Mouse (Mus musculus) testis, adult 2 months (tissue): Measurements from ENCODE around the gene Tmem107.

Experiments
- CTCF ChIP-seq: fragments of 200-500 bp; IDR thresholded peaks from 2 replicates; pipeline ENCODE4 v1.5.1; 2012; ENCODE audit warnings: low read depth, mild to moderate bottlenecking, inconsistent platforms, low read length, moderate library complexity; ENCODE audit not compliant: control insufficient read depth, insufficient read depth, insufficient replicate concordance
- POLR2A ChIP-seq: fragments of 200-500 bp; IDR thresholded peaks from 2 replicates; pipeline ENCODE4 v1.6.1; 2012; ENCODE audit warnings: low read depth, mild to moderate bottlenecking, inconsistent platforms, low read length, moderate library complexity; ENCODE audit not compliant: control insufficient read depth

DNA sequence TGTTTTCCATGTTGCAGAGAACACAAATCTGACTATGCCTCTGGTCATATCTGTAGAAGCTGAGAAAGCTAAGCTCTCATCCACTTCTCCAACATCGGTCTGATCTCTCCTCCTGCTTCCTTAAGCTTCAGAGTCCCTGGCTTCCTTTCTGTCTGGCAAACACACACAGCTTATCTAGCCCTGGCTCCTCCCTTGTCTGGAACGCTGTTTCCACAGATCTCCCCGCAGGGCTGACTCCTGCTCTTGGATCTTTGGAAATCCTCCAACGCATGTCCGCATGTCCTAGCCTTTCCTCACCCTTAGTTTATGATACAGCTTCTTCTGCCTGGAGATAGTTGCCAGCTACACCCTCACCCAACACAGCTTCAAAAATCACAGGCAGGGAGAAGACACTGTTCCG is 3.0 kb upstream of the Tmem107 start:
- TF ChIP-seq POLR2A = no peak
- TF ChIP-seq CTCF = no peak
